Comparison of ENCODE assay signal across 22 mouse cellular contexts in genomic region chr2:4532198-4532568, GRCm38 (mm10).
DNase-seq lines count a peak whose midpoint lies in the region; ATAC-seq and TF ChIP-seq lines count a peak whose summit lies in the region.
"Had no signal": no experiment of that assay in that cellular context is flagged by ENCODE, and none has a peak within 500 bp of the region (broad histone marks: within the 10 kb centered on the region; RNA-seq: fewer than 3 reads in every experiment).

No protein-coding gene starts in this region.

- no peaks in the 10 kb centered on the region for H3K9me3 ChIP-seq in kidney, embryonic 15.5 days (replicated peaks)
- H3K9me3 ChIP-seq in kidney, postnatal 0 days (replicated peaks; ENCODE audit: low read length) = no peaks in the 10 kb centered on the region
- H3K9me3 ChIP-seq in hindbrain, embryonic 11.5 days (ENCODE audit: control insufficient read depth, low read length) = no peaks in the 10 kb centered on the region
- H3K9me3 ChIP-seq: embryonic facial prominence, embryonic 13.5 days; embryonic facial prominence, embryonic 15.5 days; forebrain, embryonic 10.5 days; forebrain, embryonic 12.5 days had no signal

- ATAC-seq in kidney, embryonic 15.5 days (replicated peaks; ENCODE audit: low FRiP score) = peak; percentile 67; the same call in 1 of the 2 replicates
- peak; percentile 60; the same call in 1 of the 2 replicates for ATAC-seq in kidney, postnatal 0 days (replicated peaks; ENCODE audit: low FRiP score, low read depth)
- ATAC-seq in hindbrain, embryonic 11.5 days (ENCODE audit: low FRiP score) = no peak
- ATAC-seq: forebrain, embryonic 14.5 days; forebrain, embryonic 16.5 days had no signal

- no peak overlapping the region for H3K9ac ChIP-seq in kidney, embryonic 15.5 days
- H3K9ac ChIP-seq in kidney, postnatal 0 days (ENCODE audit: low read depth, low read length) = no peak overlapping the region
- no peak overlapping the region for H3K9ac ChIP-seq in hindbrain, embryonic 11.5 days (ENCODE audit: low read depth, low read length)
- H3K9ac ChIP-seq: embryonic facial prominence, embryonic 13.5 days; embryonic facial prominence, embryonic 15.5 days; forebrain, embryonic 12.5 days had no signal

- peak overlapping the region; percentile 67; the same call in 1 of the 2 replicates for H3K27ac ChIP-seq in kidney, embryonic 15.5 days
- no peak overlapping the region for H3K27ac ChIP-seq in kidney, postnatal 0 days
- no peak overlapping the region for H3K27ac ChIP-seq in hindbrain, embryonic 11.5 days (ENCODE audit: low read depth, low read length)
- H3K27ac ChIP-seq: embryonic facial prominence, embryonic 13.5 days; embryonic facial prominence, embryonic 15.5 days; forebrain, embryonic 10.5 days; forebrain, embryonic 12.5 days had no signal

- no peak overlapping the region for H3K4me3 ChIP-seq in kidney, embryonic 15.5 days (replicated peaks)
- no peak overlapping the region for H3K4me3 ChIP-seq in kidney, postnatal 0 days (replicated peaks; ENCODE audit: low read depth, low read length)
- H3K4me3 ChIP-seq in hindbrain, embryonic 11.5 days (ENCODE audit: low read depth, low read length) = no peak overlapping the region
- H3K4me3 ChIP-seq: embryonic facial prominence, embryonic 13.5 days; embryonic facial prominence, embryonic 15.5 days; erythroblast, embryonic 14.5 days; forebrain, embryonic 10.5 days; forebrain, embryonic 12.5 days had no signal

- H3K4me2 ChIP-seq in kidney, embryonic 15.5 days = no peak overlapping the region
- no peak overlapping the region for H3K4me2 ChIP-seq in kidney, postnatal 0 days (ENCODE audit: low read length)
- no peak overlapping the region for H3K4me2 ChIP-seq in hindbrain, embryonic 11.5 days (replicated peaks; ENCODE audit: low read depth, low read length)
- H3K4me2 ChIP-seq: embryonic facial prominence, embryonic 13.5 days; embryonic facial prominence, embryonic 15.5 days; forebrain, embryonic 12.5 days had no signal

- TF ChIP-seq CTCF in kidney, postnatal 0 days (IDR thresholded peaks at IDR 0.05; ENCODE audit: low read depth) = no peak

- H3K4me1 ChIP-seq in kidney, embryonic 15.5 days = no peaks in the 10 kb centered on the region
- no peaks in the 10 kb centered on the region for H3K4me1 ChIP-seq in kidney, postnatal 0 days (replicated peaks; ENCODE audit: insufficient read depth, low read length)
- H3K4me1 ChIP-seq in hindbrain, embryonic 11.5 days (replicated peaks; ENCODE audit: control insufficient read depth, insufficient read depth, low read length) = no peaks in the 10 kb centered on the region

- H3K27me3 ChIP-seq in kidney, embryonic 15.5 days = no peaks in the 10 kb centered on the region
- H3K27me3 ChIP-seq in kidney, postnatal 0 days (ENCODE audit: insufficient read depth, low read length) = no peaks in the 10 kb centered on the region
- no peaks in the 10 kb centered on the region for H3K27me3 ChIP-seq in hindbrain, embryonic 11.5 days (ENCODE audit: control insufficient read depth, insufficient read depth, low read length)
- H3K27me3 ChIP-seq: embryonic facial prominence, embryonic 13.5 days; embryonic facial prominence, embryonic 15.5 days; forebrain, embryonic 12.5 days had no signal

- no peak for DNase-seq in kidney, adult 11 months
- DNase-seq in kidney, postnatal 0 days (ENCODE audit: low spot score) = no peak
- no peak for DNase-seq in kidney, adult 9 months
- DNase-seq in hindbrain, embryonic 11.5 days (ENCODE audit: low spot score) = no peak
- DNase-seq: adrenal gland, adult 2 months; adrenal gland, postnatal 10 days; adrenal gland, postnatal 25 days; cerebellum, adult 11 months; cerebellum, adult 18-20 months; cerebellum, adult 8-10 months; cerebellum, adult 9-11 months; cerebellum, postnatal 14 days; cerebellum, postnatal 36 days; embryo, embryonic 11 days had no signal

- WGBS in kidney, embryonic 15.5 days = 86% methylated on average over 5 of the region's 5 CpGs
- WGBS in kidney, postnatal 0 days = 82% methylated on average over 5 of the region's 5 CpGs
- 98% methylated on average over 5 of the region's 5 CpGs for WGBS in hindbrain, embryonic 11.5 days

- H3K36me3 ChIP-seq in kidney, embryonic 15.5 days = peaks cover 37% of the 10 kb centered on the region
- H3K36me3 ChIP-seq in kidney, postnatal 0 days (ENCODE audit: insufficient read depth, low read length) = no peaks in the 10 kb centered on the region
- no peaks in the 10 kb centered on the region; the same call in 1 of the 2 replicates for H3K36me3 ChIP-seq in hindbrain, embryonic 11.5 days (ENCODE audit: control insufficient read depth, insufficient read depth, low read length)
